Mouse (Mus musculus): ENCODE results near the gene Agpat3. TPM values are rescaled to one million over a fixed set of nuclear protein-coding genes. Genes with fewer than 3 reads are reported as not detected.

Gene Agpat3
- total and polyA plus RNA-seq, 2 experiments from 2014 or later = 94.9 to 101 TPM

- Histone ChIP-seq H3K9ac (no peak overlapping the region), H3K9me3 (ENCODE audit: low read length) (no peaks in the 10 kb centered on the region), H3K4me2 (ENCODE audit: low read depth) (peak overlapping the region; percentile 8; the same call in 1 of the 2 replicates), H3K36me3 (ENCODE audit: insufficient read depth) (no peaks in the 10 kb centered on the region), H3K27me3 (ENCODE audit: insufficient read depth, low read length) (no peaks in the 10 kb centered on the region), H3K4me3 (ENCODE audit: low read depth, low read length) (no peak overlapping the region), H3K4me1 (ENCODE audit: insufficient read depth) (no peaks in the 10 kb centered on the region), H3K27ac (ENCODE audit: low read depth, low read length) (no peak overlapping the region)
- WGBS = 65% methylated on average over 27 of the region's 27 CpGs
- DNase-seq (no peak), ATAC-seq (no peak; the same call in 1 of the 2 replicates)
- no peak for TF ChIP-seq CTCF (IDR thresholded peaks at IDR 0.05; ENCODE audit: low read depth)
Observed at GRCm38 (mm10) chr10:78372681-78373668, 20.7 kb upstream of the Agpat3 start.

- Histone ChIP-seq H3K9me3 (ENCODE audit: low read length) (no peaks in the 10 kb centered on the region), H3K4me2 (ENCODE audit: low read depth) (no peak overlapping the region), H3K36me3 (ENCODE audit: insufficient read depth) (no peaks in the 10 kb centered on the region), H3K9ac (no peak overlapping the region), H3K27me3 (ENCODE audit: insufficient read depth, low read length) (no peaks in the 10 kb centered on the region), H3K27ac (ENCODE audit: low read depth, low read length) (no peak overlapping the region), H3K4me3 (ENCODE audit: low read depth, low read length) (no peak overlapping the region), H3K4me1 (ENCODE audit: insufficient read depth) (no peaks in the 10 kb centered on the region)
- ATAC-seq (no peak), DNase-seq (no peak)
- WGBS = 90% methylated on average over 6 of the region's 6 CpGs
- no peak for TF ChIP-seq CTCF (IDR thresholded peaks at IDR 0.05; ENCODE audit: low read depth)
Observed at GRCm38 (mm10) chr10:78371746-78372145, 19.5 kb upstream of the Agpat3 start.

- Histone ChIP-seq H3K9ac (no peak overlapping the region), H3K27me3 (ENCODE audit: insufficient read depth, low read length) (no peaks in the 10 kb centered on the region), H3K27ac (ENCODE audit: low read depth, low read length) (no peak overlapping the region), H3K4me1 (ENCODE audit: insufficient read depth) (no peaks in the 10 kb centered on the region), H3K36me3 (ENCODE audit: insufficient read depth) (no peaks in the 10 kb centered on the region), H3K9me3 (ENCODE audit: low read length) (no peaks in the 10 kb centered on the region), H3K4me3 (ENCODE audit: low read depth, low read length) (no peak overlapping the region), H3K4me2 (ENCODE audit: low read depth) (no peak overlapping the region)
- 55% methylated on average over 4 of the region's 4 CpGs for WGBS
- no peak for ATAC-seq
- TF ChIP-seq CTCF (IDR thresholded peaks at IDR 0.05; ENCODE audit: low read depth) = no peak
- no peak for DNase-seq
Observed at GRCm38 (mm10) chr10:78367586-78367985, 15.3 kb upstream of the Agpat3 start.

GRCm38 (mm10) chr10:78366851-78367312, 14.6 kb upstream of the Agpat3 start:
- H3K9ac ChIP-seq = no peak overlapping the region
- H3K27me3 ChIP-seq (ENCODE audit: insufficient read depth, low read length) = no peaks in the 10 kb centered on the region
- H3K36me3 ChIP-seq (ENCODE audit: insufficient read depth) = no peaks in the 10 kb centered on the region
- no peak for TF ChIP-seq CTCF (IDR thresholded peaks at IDR 0.05; ENCODE audit: low read depth)
- DNase-seq (no peak), ATAC-seq (no peak)
- no peaks in the 10 kb centered on the region for H3K9me3 ChIP-seq (ENCODE audit: low read length)
- H3K4me3 ChIP-seq (ENCODE audit: low read depth, low read length) = no peak overlapping the region
- WGBS = 62% methylated on average over 9 of the region's 9 CpGs
- H3K4me1 ChIP-seq (ENCODE audit: insufficient read depth) = no peaks in the 10 kb centered on the region
- no peak overlapping the region for H3K27ac ChIP-seq (ENCODE audit: low read depth, low read length)
- H3K4me2 ChIP-seq (ENCODE audit: low read depth) = no peak overlapping the region

- H3K4me2 ChIP-seq (ENCODE audit: low read depth) = no peak overlapping the region
Observed at GRCm38 (mm10) chr10:78366195-78366834, 14.0 kb upstream of the Agpat3 start.

GRCm38 (mm10) chr10:78365555-78365954, 13.3 kb upstream of the Agpat3 start:
- H3K27ac ChIP-seq (ENCODE audit: low read depth, low read length) = no peak overlapping the region
- H3K36me3 ChIP-seq (ENCODE audit: insufficient read depth) = no peaks in the 10 kb centered on the region
- H3K4me3 ChIP-seq (ENCODE audit: low read depth, low read length) = no peak overlapping the region
- no peak overlapping the region for H3K4me2 ChIP-seq (ENCODE audit: low read depth)
- H3K9me3 ChIP-seq (ENCODE audit: low read length) = no peaks in the 10 kb centered on the region
- ATAC-seq = no peak
- no peaks in the 10 kb centered on the region for H3K4me1 ChIP-seq (ENCODE audit: insufficient read depth)
- TF ChIP-seq CTCF (IDR thresholded peaks at IDR 0.05; ENCODE audit: low read depth) = no peak
- no peak for DNase-seq
- H3K9ac ChIP-seq = no peak overlapping the region
- H3K27me3 ChIP-seq (ENCODE audit: insufficient read depth, low read length) = no peaks in the 10 kb centered on the region
- WGBS = 95% methylated on average over 6 of the region's 6 CpGs

More at GRCm38 (mm10) chr10:78366195-78366834, 14.0 kb upstream of the Agpat3 start:
- H3K36me3 ChIP-seq (ENCODE audit: insufficient read depth) = no peaks in the 10 kb centered on the region
- TF ChIP-seq CTCF (IDR thresholded peaks at IDR 0.05; ENCODE audit: low read depth) = no peak
- no peak overlapping the region for H3K4me3 ChIP-seq (ENCODE audit: low read depth, low read length)
- H3K9ac ChIP-seq = no peak overlapping the region
- H3K27ac ChIP-seq (ENCODE audit: low read depth, low read length) = no peak overlapping the region
- ATAC-seq = no peak
- H3K4me1 ChIP-seq (ENCODE audit: insufficient read depth) = no peaks in the 10 kb centered on the region
- H3K9me3 ChIP-seq (ENCODE audit: low read length) = no peaks in the 10 kb centered on the region
- WGBS = 41% methylated on average over 5 of the region's 5 CpGs
- DNase-seq = no peak
- no peaks in the 10 kb centered on the region for H3K27me3 ChIP-seq (ENCODE audit: insufficient read depth, low read length)

- H3K9me3 ChIP-seq (ENCODE audit: low read length) = no peaks in the 10 kb centered on the region
- no peak overlapping the region for H3K4me2 ChIP-seq (ENCODE audit: low read depth)
- H3K4me1 ChIP-seq (ENCODE audit: insufficient read depth) = no peaks in the 10 kb centered on the region
- H3K4me3 ChIP-seq (ENCODE audit: low read depth, low read length) = no peak overlapping the region
- H3K36me3 ChIP-seq (ENCODE audit: insufficient read depth) = no peaks in the 10 kb centered on the region
- TF ChIP-seq CTCF (IDR thresholded peaks at IDR 0.05; ENCODE audit: low read depth) = no peak
- ATAC-seq (no peak), DNase-seq (no peak)
- H3K27me3 ChIP-seq (ENCODE audit: insufficient read depth, low read length) = no peaks in the 10 kb centered on the region
- H3K9ac ChIP-seq = no peak overlapping the region
- 78% methylated on average over 2 of the region's 2 CpGs for WGBS
- H3K27ac ChIP-seq (ENCODE audit: low read depth, low read length) = no peak overlapping the region
Observed at GRCm38 (mm10) chr10:78364106-78364505, 11.8 kb upstream of the Agpat3 start.

Data from forebrain, postnatal 0 days (tissue).